ENCODE assay signal across 8 mouse cellular contexts in genomic region chr7:29316137-29316734, GRCm38 (mm10). TPM values are rescaled to one million over a fixed set of nuclear protein-coding genes. Genes with fewer than 3 reads are reported as not detected.
DNase-seq lines count a peak whose midpoint lies in the region; ATAC-seq lines count a peak whose summit lies in the region.

No protein-coding gene starts in this region.

- peak overlapping the region; percentile 93 for H3K27ac ChIP-seq in limb, embryonic 15.5 days

- H3K27me3 ChIP-seq in limb, embryonic 15.5 days = no peaks in the 10 kb centered on the region

- no peak overlapping the region for H3K4me3 ChIP-seq in limb, embryonic 15.5 days

- 51% methylated on average over 17 of the region's 17 CpGs for WGBS in limb, embryonic 15.5 days

- H3K4me2 ChIP-seq in limb, embryonic 15.5 days = peak overlapping the region; percentile 48; the same call in 1 of the 2 replicates

- no peaks in the 10 kb centered on the region for H3K9me3 ChIP-seq in limb, embryonic 15.5 days

- DNase-seq in frontal cortex, postnatal 14 days (ENCODE audit: low spot score in 2 of 2) = peak; percentile 37 to 51
- DNase-seq in frontal cortex, postnatal 25 days (ENCODE audit: low spot score in 2 of 2) = no peak
- peak; percentile 6 for DNase-seq in thymus, postnatal 0 days (ENCODE audit: low spot score)
- no peak for DNase-seq in thymus, postnatal 10 days (ENCODE audit: low spot score in 2 of 2)
- no peak for DNase-seq in urinary bladder, adult 18-20 months (ENCODE audit: low spot score in 2 of 2)
- no peak for DNase-seq in retina, embryonic 14.5 days (ENCODE audit: low spot score)
- DNase-seq in urinary bladder, postnatal 10 days (ENCODE audit: low spot score) = no peak

- no peak for ATAC-seq in limb, embryonic 15.5 days (ENCODE audit: insufficient number of reproducible peaks, low FRiP score, low TSS enrichment, low read depth)

- no peaks in the 10 kb centered on the region for H3K36me3 ChIP-seq in limb, embryonic 15.5 days

- no peak overlapping the region for H3K9ac ChIP-seq in limb, embryonic 15.5 days

- peaks cover 83% of the 10 kb centered on the region for H3K4me1 ChIP-seq in limb, embryonic 15.5 days

RNA-seq across cellular contexts. Expression of gene Dpf1, which starts 12.5 kb away (rescaled TPM):
- 3.0 and 3.5 TPM in 2 replicates for polyA plus RNA-seq in thymus, postnatal 0 days (2015; fragmentation: Nextera tagmentation; extraction: Ambion mirVana)
- 13.1 and 15.9 TPM in 2 replicates for polyA plus RNA-seq in limb, embryonic 15.5 days (2015; fragmentation: Nextera tagmentation; extraction: Ambion mirVana)

RNA-seq across cellular contexts. Expression of gene Ppp1r14a, which starts 27.1 kb away (rescaled TPM):
- 3.1 and 3.4 TPM in 2 replicates for polyA plus RNA-seq in thymus, postnatal 0 days (2015; fragmentation: Nextera tagmentation; extraction: Ambion mirVana)
- polyA plus RNA-seq in limb, embryonic 15.5 days (2015; fragmentation: Nextera tagmentation; extraction: Ambion mirVana) = 15.5 and 16.9 TPM in 2 replicates

RNA-seq across cellular contexts. Expression of gene Spint2, which starts 34.5 kb away (rescaled TPM):
- 571 and 608 TPM in 2 replicates for polyA plus RNA-seq in thymus, postnatal 0 days (2015; fragmentation: Nextera tagmentation; extraction: Ambion mirVana)
- polyA plus RNA-seq in limb, embryonic 15.5 days (2015; fragmentation: Nextera tagmentation; extraction: Ambion mirVana) = 187 and 194 TPM in 2 replicates

Comparison
In these comparisons a context has a peak if more than half of its experiments do, and no peak if none do; other contexts are left out.
1. DNase-seq: peak in frontal cortex, postnatal 14 days (2 of 2) and thymus, postnatal 0 days (single experiment); none in frontal cortex, postnatal 25 days (0 of 2), thymus, postnatal 10 days (0 of 2), urinary bladder, adult 18-20 months (0 of 2), retina, embryonic 14.5 days (single experiment) and urinary bladder, postnatal 10 days (single experiment).